Mouse (Mus musculus) embryonic fibroblast, embryonic 13.5 days (primary cell): ENCODE data around the gene Mcat.

ENCODE experiments used
- CTCF ChIP-seq: IDR thresholded peaks from 2 replicates; pipeline ENCODE4 v1.5.1; 2011; ENCODE audit warnings: mild to moderate bottlenecking, control low read depth, low read length, moderate library complexity, borderline replicate concordance; ENCODE audit not compliant: insufficient read depth
- POLR2A ChIP-seq: IDR thresholded peaks from 2 replicates; pipeline ENCODE4 v1.6.1; 2011; ENCODE audit warnings: low read depth, mild to moderate bottlenecking, control low read depth, low read length, moderate library complexity

DNA sequence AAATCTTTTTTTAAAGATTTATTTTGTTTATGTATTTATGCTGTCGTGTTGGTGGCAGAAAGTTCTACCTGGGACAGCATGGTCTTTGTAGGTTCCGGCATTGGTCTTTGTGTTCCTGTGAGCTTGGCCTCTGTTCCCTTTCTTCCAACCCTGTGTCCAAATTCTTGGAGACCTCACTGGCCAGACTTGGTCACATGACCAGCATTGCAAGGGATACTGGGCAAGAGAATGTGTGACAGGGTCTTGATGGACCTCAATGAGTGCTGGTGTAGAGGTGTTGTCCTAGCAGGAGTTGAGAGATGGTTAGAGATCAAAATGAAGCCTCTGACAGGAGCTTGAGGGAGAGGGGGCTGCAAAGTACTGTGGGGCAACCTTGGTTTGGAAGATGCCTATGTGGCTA lies 24.7 kb downstream of the Mcat start:
- no peak for TF ChIP-seq POLR2A
- TF ChIP-seq CTCF = no peak
